Mouse (Mus musculus): ENCODE measurements around the gene Ptprs. TPM values are rescaled to one million over a fixed set of nuclear protein-coding genes. Genes with fewer than 3 reads are reported as not detected.

Ptprs gene
- polyA plus RNA-seq, 1 experiment from 2014 or later = 5.3 TPM

DNA sequence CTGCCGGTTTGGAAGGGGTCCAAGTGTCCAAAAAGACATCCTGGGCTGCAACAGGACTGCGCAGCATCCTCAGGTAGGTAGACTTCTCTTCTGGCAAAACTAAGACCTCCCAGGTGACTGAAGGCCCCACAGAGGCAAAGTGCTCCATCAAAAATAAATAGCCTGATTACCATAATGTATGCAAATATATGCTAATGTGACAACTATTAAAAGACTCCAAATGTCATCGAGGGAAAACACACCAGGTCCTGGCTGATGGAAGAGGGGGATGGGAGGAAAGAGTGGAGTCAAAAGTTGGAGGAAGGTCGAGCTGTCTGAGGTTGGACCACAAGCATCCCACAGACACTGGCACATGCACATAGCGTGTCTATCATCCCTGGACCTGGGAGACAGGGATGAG, 22.9 kb upstream of the Ptprs start:
- Histone ChIP-seq H3K9ac (ENCODE audit: low read depth, low read length) (no peak overlapping the region), H3K9me3 (replicated peaks; ENCODE audit: control insufficient read depth, low read length) (peaks cover 9% of the 10 kb centered on the region), H3K4me2 (ENCODE audit: low read depth, low read length) (no peak overlapping the region), H3K27me3 (ENCODE audit: control insufficient read depth, insufficient read depth, low read depth, low read length) (no peaks in the 10 kb centered on the region), H3K4me1 (ENCODE audit: control insufficient read depth, low read depth, low read length) (no peaks in the 10 kb centered on the region), H3K27ac (ENCODE audit: low read length) (no peak overlapping the region), H3K4me3 (ENCODE audit: low read depth, low read length) (no peak overlapping the region), H3K36me3 (ENCODE audit: control insufficient read depth, insufficient read depth) (no peaks in the 10 kb centered on the region)
- 62% methylated on average over 5 of the region's 5 CpGs for WGBS (ENCODE audit: insufficient replicate concordance)
- no peak for ATAC-seq (ENCODE audit: low read depth)

- WGBS (ENCODE audit: insufficient replicate concordance) = 44% methylated on average over 2 of the region's 2 CpGs
- H3K4me2 ChIP-seq (ENCODE audit: low read depth, low read length) = no peak overlapping the region
- no peak for ATAC-seq (ENCODE audit: low read depth)
- H3K9ac ChIP-seq (ENCODE audit: low read depth, low read length) = no peak overlapping the region
- H3K4me1 ChIP-seq (ENCODE audit: control insufficient read depth, low read depth, low read length) = no peaks in the 10 kb centered on the region
- H3K27me3 ChIP-seq (ENCODE audit: control insufficient read depth, insufficient read depth, low read depth, low read length) = no peaks in the 10 kb centered on the region
- no peak overlapping the region for H3K4me3 ChIP-seq (ENCODE audit: low read depth, low read length)
- no peaks in the 10 kb centered on the region for H3K36me3 ChIP-seq (ENCODE audit: control insufficient read depth, insufficient read depth)
- H3K9me3 ChIP-seq (replicated peaks; ENCODE audit: control insufficient read depth, low read length) = peaks cover 26% of the 10 kb centered on the region
- H3K27ac ChIP-seq (ENCODE audit: low read length) = no peak overlapping the region
Observed at GRCm38 (mm10) chr17:56494480-56494879, 18.2 kb upstream of the Ptprs start.

DNA sequence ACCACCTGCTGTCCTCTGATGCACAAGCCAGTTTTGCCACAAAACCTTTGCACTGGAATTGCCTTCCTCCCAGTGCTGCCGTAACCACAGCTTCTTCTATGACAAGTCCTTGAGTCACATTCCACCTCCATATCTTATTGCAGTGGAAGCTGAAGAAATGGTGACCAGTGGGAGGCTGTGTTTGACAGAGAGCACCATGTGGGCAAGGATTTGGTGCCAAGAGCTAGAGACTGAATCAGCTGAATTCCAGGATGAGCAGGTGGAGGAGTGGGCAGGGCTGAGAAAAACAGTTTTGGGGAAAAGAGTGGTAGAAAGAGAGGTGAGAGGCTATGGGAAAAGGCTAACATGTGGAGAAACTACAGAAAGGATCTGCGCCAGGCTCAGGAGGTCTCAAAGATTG, 17.6 kb upstream of the Ptprs start:
- WGBS (ENCODE audit: insufficient replicate concordance) = 72% methylated on average over 2 of the region's 2 CpGs
- Histone ChIP-seq H3K4me3 (ENCODE audit: low read depth, low read length) (no peak overlapping the region), H3K9me3 (replicated peaks; ENCODE audit: control insufficient read depth, low read length) (peaks cover 26% of the 10 kb centered on the region), H3K4me2 (ENCODE audit: low read depth, low read length) (no peak overlapping the region), H3K27ac (ENCODE audit: low read length) (no peak overlapping the region), H3K4me1 (ENCODE audit: control insufficient read depth, low read depth, low read length) (no peaks in the 10 kb centered on the region), H3K9ac (ENCODE audit: low read depth, low read length) (no peak overlapping the region), H3K27me3 (ENCODE audit: control insufficient read depth, insufficient read depth, low read depth, low read length) (no peaks in the 10 kb centered on the region), H3K36me3 (ENCODE audit: control insufficient read depth, insufficient read depth) (no peaks in the 10 kb centered on the region)
- no peak for ATAC-seq (ENCODE audit: low read depth)

DNA sequence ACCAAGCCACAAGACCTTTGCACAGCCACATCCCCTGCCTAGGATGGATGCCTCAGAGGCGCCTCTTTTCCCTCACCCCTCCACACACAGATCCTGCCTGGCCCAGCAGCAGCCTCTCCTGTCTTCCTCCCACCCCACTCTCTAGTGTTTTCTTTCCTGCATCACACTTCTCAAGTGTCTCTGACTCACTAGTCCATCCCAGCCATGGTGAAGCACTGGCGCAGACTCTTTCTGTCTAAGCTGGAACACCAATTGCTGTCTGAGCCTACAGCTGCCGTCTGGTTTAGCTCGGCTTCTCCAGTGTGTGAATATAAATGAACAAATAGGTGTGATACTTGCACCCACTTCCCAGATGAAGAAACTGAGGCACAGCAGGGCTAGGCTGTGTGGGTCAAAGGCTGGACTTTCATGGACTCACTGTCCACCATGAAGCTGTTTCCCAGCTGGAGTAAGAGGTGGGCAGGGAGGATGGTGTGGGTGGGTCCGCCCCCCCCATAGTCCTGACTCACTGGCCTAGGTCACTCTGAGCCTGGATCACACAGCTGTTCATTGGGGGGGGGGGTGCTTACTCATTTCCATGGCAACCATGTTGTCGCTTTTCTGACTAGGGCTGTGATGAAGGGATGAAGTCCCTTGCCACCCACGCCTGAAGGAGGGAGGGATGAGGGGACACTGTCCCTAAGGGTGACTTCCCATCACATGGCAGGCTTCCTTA, 14.3 kb upstream of the Ptprs start:
- 0 out of 2 replicates have a peak, but pooled peaks cover 4% of the 10 kb centered on the region for H3K27me3 ChIP-seq (ENCODE audit: control insufficient read depth, insufficient read depth, low read depth, low read length)
- ATAC-seq (ENCODE audit: low read depth) = no peak
- peaks cover 26% of the 10 kb centered on the region for H3K9me3 ChIP-seq (replicated peaks; ENCODE audit: control insufficient read depth, low read length)
- no peaks in the 10 kb centered on the region for H3K36me3 ChIP-seq (ENCODE audit: control insufficient read depth, insufficient read depth)
- H3K4me3 ChIP-seq (ENCODE audit: low read depth, low read length) = no peak overlapping the region
- no peak overlapping the region for H3K27ac ChIP-seq (ENCODE audit: low read length)
- H3K4me1 ChIP-seq (ENCODE audit: control insufficient read depth, low read depth, low read length) = no peaks in the 10 kb centered on the region
- H3K9ac ChIP-seq (ENCODE audit: low read depth, low read length) = no peak overlapping the region
- WGBS (ENCODE audit: insufficient replicate concordance) = 62% methylated on average over 7 of the region's 7 CpGs
- no peak overlapping the region for H3K4me2 ChIP-seq (ENCODE audit: low read depth, low read length)

- no peak overlapping the region for H3K4me3 ChIP-seq (ENCODE audit: low read depth, low read length)
- H3K36me3 ChIP-seq (ENCODE audit: control insufficient read depth, insufficient read depth) = no peaks in the 10 kb centered on the region
- H3K9ac ChIP-seq (ENCODE audit: low read depth, low read length) = no peak overlapping the region
- 18% methylated on average over 12 of the region's 12 CpGs for WGBS (ENCODE audit: insufficient replicate concordance)
- H3K27me3 ChIP-seq (ENCODE audit: control insufficient read depth, insufficient read depth, low read depth, low read length) = 0 out of 2 replicates have a peak, but pooled peaks cover 4% of the 10 kb centered on the region
- no peak for ATAC-seq (ENCODE audit: low read depth)
- no peaks in the 10 kb centered on the region for H3K4me1 ChIP-seq (ENCODE audit: control insufficient read depth, low read depth, low read length)
- H3K4me2 ChIP-seq (ENCODE audit: low read depth, low read length) = no peak overlapping the region
- peaks cover 4% of the 10 kb centered on the region; the same call in 1 of the 2 replicates for H3K9me3 ChIP-seq (replicated peaks; ENCODE audit: control insufficient read depth, low read length)
- H3K27ac ChIP-seq (ENCODE audit: low read length) = no peak overlapping the region
Observed at GRCm38 (mm10) chr17:56488028-56488427, 11.7 kb upstream of the Ptprs start.

DNA sequence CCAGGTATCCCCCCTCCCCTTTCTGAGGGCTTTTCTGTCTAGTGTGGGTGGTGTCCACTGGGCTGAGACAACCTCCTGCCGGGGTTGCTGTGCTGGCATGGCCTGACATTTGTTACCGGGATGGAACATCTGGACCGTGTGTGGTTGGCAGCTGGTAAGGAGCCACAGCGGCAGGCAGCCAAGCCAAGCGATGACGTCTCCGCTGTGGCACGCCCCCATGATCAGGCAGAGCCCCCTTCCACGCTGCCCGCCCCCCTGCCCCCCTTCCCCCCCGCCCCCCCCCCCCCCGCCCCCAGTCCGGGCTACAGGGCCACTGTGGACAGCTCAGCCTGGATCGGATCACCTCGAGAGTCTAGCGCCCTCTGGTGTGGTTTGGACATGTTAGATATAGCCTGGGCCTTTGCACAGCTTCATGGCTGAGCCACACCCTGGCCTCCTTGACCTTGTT, 11.2 kb upstream of the Ptprs start:
- Histone ChIP-seq H3K27ac (ENCODE audit: low read length) (no peak overlapping the region), H3K9ac (ENCODE audit: low read depth, low read length) (no peak overlapping the region), H3K4me2 (ENCODE audit: low read depth, low read length) (no peak overlapping the region), H3K9me3 (replicated peaks; ENCODE audit: control insufficient read depth, low read length) (no peaks in the 10 kb centered on the region), H3K4me3 (ENCODE audit: low read depth, low read length) (no peak overlapping the region), H3K4me1 (ENCODE audit: control insufficient read depth, low read depth, low read length) (no peaks in the 10 kb centered on the region), H3K27me3 (ENCODE audit: control insufficient read depth, insufficient read depth, low read depth, low read length) (0 out of 2 replicates have a peak, but pooled peaks cover 4% of the 10 kb centered on the region), H3K36me3 (ENCODE audit: control insufficient read depth, insufficient read depth) (no peaks in the 10 kb centered on the region)
- ATAC-seq (ENCODE audit: low read depth) = no peak
- WGBS (ENCODE audit: insufficient replicate concordance) = 18% methylated on average over 9 of the region's 16 CpGs

DNA sequence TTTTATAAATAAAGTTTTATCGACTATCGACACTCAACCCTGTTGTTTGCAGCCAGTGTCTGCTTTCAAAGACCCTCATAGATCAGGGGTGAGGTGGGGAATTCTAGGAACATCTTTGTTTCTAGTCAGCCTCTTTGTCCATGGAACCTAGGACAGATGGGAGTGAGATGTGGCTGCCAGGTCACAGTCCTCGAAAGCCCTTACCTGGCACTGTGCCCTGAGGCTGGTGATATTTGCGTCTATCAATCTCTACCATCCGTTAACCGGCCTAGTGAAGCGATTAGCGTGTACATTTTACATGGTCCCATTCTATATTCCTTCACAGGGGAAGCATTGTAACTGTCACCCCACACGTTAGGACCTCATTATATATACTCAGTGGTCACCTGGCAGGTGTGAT, 9.6 kb upstream of the Ptprs start:
- H3K9me3 ChIP-seq (replicated peaks; ENCODE audit: control insufficient read depth, low read length) = no peaks in the 10 kb centered on the region
- 0 out of 2 replicates have a peak, but pooled peaks cover 4% of the 10 kb centered on the region for H3K27me3 ChIP-seq (ENCODE audit: control insufficient read depth, insufficient read depth, low read depth, low read length)
- WGBS (ENCODE audit: insufficient replicate concordance) = 78% methylated on average over 9 of the region's 9 CpGs
- no peak overlapping the region for H3K9ac ChIP-seq (ENCODE audit: low read depth, low read length)
- no peak overlapping the region for H3K4me3 ChIP-seq (ENCODE audit: low read depth, low read length)
- H3K4me2 ChIP-seq (ENCODE audit: low read depth, low read length) = no peak overlapping the region
- no peaks in the 10 kb centered on the region for H3K4me1 ChIP-seq (ENCODE audit: control insufficient read depth, low read depth, low read length)
- no peak for ATAC-seq (ENCODE audit: low read depth)
- H3K27ac ChIP-seq (ENCODE audit: low read length) = no peak overlapping the region
- H3K36me3 ChIP-seq (ENCODE audit: control insufficient read depth, insufficient read depth) = no peaks in the 10 kb centered on the region

DNA sequence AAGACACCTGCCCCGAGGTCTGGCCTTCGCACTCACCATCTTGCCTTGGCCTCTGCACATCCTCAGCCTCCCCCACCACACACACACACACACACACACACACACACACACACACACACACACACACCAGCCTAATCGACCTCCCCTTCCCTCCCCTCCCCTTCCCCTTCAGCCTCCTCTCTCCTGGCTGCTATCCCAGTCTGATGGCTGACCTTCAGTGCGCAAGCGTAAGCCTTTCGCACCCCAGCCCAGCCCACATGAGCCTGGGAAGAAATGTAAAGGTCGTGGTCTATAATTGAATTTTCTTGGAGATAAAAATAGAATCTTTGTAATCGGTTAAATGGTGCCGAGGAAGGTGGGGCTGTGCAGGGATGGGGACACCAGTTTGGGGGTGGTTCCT, 8.8 kb upstream of the Ptprs start:
- no peak overlapping the region for H3K27ac ChIP-seq (ENCODE audit: low read length)
- no peak for ATAC-seq (ENCODE audit: low read depth)
- H3K27me3 ChIP-seq (ENCODE audit: control insufficient read depth, insufficient read depth, low read depth, low read length) = 0 out of 2 replicates have a peak, but pooled peaks cover 4% of the 10 kb centered on the region
- H3K4me2 ChIP-seq (ENCODE audit: low read depth, low read length) = no peak overlapping the region
- no peak overlapping the region for H3K9ac ChIP-seq (ENCODE audit: low read depth, low read length)
- no peaks in the 10 kb centered on the region for H3K4me1 ChIP-seq (ENCODE audit: control insufficient read depth, low read depth, low read length)
- no peaks in the 10 kb centered on the region for H3K9me3 ChIP-seq (replicated peaks; ENCODE audit: control insufficient read depth, low read length)
- H3K36me3 ChIP-seq (ENCODE audit: control insufficient read depth, insufficient read depth) = no peaks in the 10 kb centered on the region
- H3K4me3 ChIP-seq (ENCODE audit: low read depth, low read length) = no peak overlapping the region
- WGBS (ENCODE audit: insufficient replicate concordance) = 57% methylated on average over 9 of the region's 9 CpGs

DNA sequence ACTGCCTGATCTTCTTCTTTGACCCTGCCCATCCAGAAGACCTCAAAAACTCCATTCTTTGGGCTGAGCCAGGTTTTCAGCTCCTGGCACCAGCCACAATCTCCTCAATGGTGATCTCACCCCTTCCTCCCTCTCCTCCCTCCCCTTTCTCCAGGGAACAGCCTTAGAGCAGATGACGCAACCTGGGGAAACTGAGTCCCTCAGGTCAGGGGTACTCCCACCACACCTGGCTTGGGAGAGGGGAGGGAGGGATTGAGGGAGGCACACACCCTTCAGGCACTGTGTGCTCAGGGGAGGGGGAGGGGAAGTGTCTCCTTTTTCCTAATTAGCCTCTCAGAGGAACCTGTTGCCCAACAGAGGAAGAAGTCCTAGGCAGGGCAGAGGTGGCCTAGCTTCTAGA, 6.4 kb upstream of the Ptprs start:
- ATAC-seq (ENCODE audit: low read depth) = no peak
- no peak overlapping the region for H3K9ac ChIP-seq (ENCODE audit: low read depth, low read length)
- no peak overlapping the region for H3K4me2 ChIP-seq (ENCODE audit: low read depth, low read length)
- H3K27ac ChIP-seq (ENCODE audit: low read length) = no peak overlapping the region
- WGBS (ENCODE audit: insufficient replicate concordance) = 57% methylated on average over 1 of the region's 1 CpGs
- H3K9me3 ChIP-seq (replicated peaks; ENCODE audit: control insufficient read depth, low read length) = no peaks in the 10 kb centered on the region
- no peaks in the 10 kb centered on the region for H3K4me1 ChIP-seq (ENCODE audit: control insufficient read depth, low read depth, low read length)
- H3K4me3 ChIP-seq (ENCODE audit: low read depth, low read length) = no peak overlapping the region
- no peaks in the 10 kb centered on the region for H3K36me3 ChIP-seq (ENCODE audit: control insufficient read depth, insufficient read depth)
- no peaks in the 10 kb centered on the region for H3K27me3 ChIP-seq (ENCODE audit: control insufficient read depth, insufficient read depth, low read depth, low read length)
